Mouse (Mus musculus) retina, embryonic 14.5 days (tissue): ENCODE measurements around the gene Irf6.

Experiments used
- DNase-seq: peaks from one replicate; pipeline ENCODE4 v3.0.0-alpha.2; 2015; ENCODE audit warnings: low spot score

The Irf6 gene

GRCm38 (mm10) chr1:193156316-193157110 is 3.6 kb downstream of the Irf6 start:
- no peak for DNase-seq

DNA sequence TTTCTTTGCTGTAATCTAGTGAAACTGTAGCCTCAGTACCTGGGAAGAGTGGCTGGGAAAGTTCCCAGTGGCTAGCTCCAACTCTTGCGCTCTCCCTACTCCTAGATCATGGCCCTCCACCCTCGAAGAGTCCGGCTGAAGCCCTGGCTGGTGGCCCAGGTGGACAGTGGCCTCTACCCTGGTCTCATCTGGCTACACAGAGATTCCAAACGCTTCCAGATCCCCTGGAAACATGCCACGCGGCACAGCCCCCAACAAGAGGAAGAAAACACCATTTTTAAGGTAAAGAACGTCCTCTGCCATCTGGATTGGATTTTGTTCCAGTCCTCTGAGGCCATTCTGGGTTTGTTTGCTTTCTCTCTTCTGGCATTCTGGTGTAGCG is 4.2 kb downstream of the Irf6 start:
- no peak for DNase-seq

DNA sequence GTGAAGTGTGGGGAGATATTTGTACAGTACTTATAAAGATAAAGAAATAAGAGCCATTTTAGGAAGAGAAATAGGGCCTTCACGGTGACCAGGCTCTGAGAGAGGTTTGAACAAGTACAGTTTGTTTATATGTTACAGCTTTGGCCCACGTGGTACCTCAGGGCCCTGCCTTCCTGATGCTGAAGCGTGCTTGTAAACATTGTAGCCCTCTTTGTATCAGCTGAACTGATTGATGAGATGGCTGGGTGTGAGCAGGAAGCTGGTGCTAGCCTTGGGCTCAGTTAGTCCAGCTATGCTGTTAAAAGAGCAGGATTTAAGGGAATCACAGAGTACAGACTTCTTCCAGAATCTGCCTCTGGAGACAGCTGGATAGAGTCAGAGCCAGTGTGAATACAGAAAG is 6.3 kb downstream of the Irf6 start:
- DNase-seq: no peak

DNA sequence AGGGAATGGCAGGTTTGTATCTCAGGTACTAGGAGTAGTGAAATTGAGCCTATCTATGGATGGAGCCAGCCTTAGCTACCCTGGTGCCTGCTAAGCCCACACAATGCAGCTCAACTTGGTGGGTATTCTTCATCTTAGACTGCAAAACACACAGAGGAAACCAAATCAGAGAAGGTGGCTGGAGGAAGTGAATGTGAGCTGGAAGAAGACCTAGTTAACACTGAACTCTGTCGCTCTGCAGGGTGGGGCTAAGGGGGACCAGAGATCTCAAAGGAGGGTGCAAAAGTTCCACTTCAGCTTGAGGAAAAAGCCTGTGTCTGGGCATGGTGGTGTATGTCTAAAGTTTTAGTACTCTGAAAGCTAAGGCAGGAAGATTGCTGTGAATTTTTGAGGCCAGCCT is 6.7 kb downstream of the Irf6 start:
- no peak for DNase-seq

GRCm38 (mm10) chr1:193160317-193161032 is 7.6 kb downstream of the Irf6 start:
- DNase-seq: peak; percentile 52

DNA sequence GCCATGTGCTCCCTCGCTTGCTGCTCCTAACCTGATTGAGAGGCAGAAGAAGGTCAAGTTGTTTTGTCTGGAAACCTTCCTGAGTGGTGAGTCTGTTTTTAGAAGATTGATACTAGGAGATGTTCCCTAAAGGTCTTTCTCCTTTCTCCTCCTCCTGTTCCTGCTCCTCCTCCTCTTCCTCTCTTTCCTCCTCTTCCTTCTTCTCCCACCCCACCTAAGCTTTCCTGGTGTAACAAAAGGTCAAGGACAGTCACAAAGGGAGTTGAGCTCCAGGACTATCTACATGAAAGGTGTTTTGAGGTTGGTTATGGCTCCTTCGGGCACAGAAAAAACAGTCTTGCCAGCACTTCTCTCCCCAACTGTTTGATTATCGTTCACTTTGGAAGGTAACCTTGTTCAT is 14.8 kb downstream of the Irf6 start, which contains the start of gene A130010J15Rik:
Gene A130010J15Rik, plus strand, starts transcription at position 301 of the 400 bp plus-strand sequence.
- DNase-seq: no peak

DNA sequence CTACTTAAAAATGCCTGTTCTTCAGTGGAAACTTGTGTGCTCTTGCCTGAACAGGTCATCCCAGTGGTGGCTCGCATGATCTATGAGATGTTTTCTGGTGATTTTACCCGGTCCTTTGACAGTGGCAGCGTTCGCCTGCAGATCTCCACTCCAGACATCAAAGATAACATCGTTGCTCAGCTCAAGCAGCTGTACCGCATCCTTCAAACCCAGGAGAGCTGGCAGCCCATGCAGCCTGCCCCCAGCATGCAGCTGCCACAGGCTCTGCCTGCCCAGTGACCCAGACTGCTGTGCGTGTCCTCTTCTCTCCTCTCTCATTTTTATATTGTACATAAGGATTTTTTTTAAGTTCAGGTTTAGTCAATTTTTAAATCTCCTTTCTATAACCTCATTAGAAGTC is 16.3 kb downstream of the Irf6 start:
- DNase-seq: no peak

DNA sequence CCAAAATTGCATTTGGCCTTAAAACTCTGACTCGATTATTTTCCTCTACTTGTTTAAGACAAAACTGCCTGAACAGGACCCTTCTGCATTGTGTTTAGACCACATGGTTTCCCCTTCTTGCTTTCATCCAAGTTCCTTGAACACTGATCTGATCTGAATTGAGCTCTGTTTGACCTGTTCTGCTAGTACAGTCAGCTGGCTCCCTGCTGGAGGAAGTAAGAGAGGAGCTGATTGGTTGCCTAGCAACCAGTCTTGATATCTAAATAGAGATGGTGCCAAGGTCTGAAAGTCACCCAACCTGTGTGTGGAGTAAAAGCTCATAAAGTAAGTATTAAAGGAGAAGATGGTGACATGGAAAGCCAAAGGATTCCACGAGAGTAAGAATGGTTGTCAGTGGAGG is 16.9 kb downstream of the Irf6 start:
- DNase-seq: peak; percentile 31

GRCm38 (mm10) chr1:193172991-193173809 is 20.3 kb downstream of the Irf6 start:
- peak; percentile 97 for DNase-seq

- DNase-seq: no peak
These were observed 20.9 kb downstream of the Irf6 start for GRCm38 (mm10) chr1:193173810-193174129.

DNA sequence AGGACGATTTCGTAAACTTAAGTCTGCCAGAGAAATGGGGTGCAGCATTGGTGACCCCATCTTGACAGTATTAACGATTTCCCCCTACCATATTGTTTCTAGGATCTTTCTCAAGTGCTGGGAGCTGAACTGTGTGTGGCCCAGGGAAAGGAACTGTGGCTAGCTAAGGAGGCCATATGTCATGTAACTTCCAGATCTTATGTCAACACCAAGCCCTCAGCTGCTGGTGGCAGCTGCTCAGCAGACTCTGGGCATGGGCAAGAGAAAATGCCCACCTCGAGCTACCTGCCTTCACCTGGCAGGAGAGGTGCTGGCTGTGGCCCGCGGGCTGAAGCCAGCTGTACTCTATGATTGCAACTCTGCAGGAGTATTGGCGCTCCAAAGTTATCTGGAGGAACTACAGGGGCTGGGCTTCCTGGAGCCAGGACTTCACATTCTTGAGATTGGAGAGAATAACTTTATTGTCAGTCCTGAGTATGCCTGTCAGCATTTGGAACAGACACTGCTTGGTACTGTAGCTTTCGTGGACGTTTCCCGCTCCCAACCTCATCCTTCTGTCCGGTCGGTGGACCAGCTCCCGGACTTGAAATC is 21.3 kb downstream of the Irf6 start:
- DNase-seq: no peak

GRCm38 (mm10) chr1:193181104-193181503 is 28.2 kb downstream of the Irf6 start:
- DNase-seq: no peak

DNA sequence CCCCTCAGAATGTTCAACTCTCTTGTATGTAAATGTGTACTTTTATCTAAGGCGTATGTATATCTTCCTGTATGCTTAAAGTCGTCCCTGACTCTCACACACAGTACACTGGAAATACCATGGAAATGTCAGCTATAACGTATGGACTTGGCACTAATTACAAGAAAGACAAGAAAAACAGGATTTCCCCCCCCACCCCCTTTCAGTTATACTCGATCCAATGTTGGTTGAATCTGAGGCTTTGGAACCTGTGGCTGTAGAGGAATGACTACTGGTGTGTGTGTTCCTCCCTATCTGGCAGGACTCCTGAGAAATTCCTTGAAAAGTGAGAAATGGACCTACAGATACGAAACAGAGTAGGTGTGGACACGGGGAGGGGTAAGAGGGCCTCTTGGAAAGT is 35.3 kb downstream of the Irf6 start:
- DNase-seq: no peak

GRCm38 (mm10) chr1:193189151-193189621 is 36.3 kb downstream of the Irf6 start:
- no peak for DNase-seq

GRCm38 (mm10) chr1:193189771-193190170 is 36.9 kb downstream of the Irf6 start:
- no peak for DNase-seq

DNA sequence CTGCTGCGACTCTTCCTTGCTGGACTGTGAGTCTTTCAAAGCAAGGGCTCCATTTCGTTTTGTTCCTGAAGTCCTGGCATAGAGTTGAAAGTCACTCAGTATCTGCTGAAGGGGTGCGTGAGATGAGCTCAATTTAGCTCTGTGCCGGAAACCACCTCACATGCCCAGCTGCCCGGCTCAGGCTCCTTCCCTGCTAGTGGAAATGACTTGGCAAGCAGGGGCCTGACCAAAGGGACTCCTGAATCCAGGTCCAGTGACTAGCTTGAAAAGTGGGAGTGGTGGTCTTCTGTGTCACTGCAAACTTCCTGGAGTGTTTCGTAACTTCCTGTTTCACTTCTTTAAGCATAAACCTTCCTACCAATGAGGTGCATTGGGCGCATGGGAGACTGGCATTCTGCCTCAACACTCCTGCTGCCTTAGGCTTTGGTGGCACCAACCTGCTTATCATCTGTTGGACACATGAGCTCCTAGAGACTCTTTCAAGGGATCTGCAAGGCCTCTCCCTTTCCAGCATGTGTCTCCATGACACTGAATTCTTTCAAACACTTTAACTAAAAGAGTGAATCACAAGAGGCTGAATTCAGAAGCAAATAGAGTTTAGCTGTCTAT is 38.9 kb downstream of the Irf6 start:
- no peak for DNase-seq

DNA sequence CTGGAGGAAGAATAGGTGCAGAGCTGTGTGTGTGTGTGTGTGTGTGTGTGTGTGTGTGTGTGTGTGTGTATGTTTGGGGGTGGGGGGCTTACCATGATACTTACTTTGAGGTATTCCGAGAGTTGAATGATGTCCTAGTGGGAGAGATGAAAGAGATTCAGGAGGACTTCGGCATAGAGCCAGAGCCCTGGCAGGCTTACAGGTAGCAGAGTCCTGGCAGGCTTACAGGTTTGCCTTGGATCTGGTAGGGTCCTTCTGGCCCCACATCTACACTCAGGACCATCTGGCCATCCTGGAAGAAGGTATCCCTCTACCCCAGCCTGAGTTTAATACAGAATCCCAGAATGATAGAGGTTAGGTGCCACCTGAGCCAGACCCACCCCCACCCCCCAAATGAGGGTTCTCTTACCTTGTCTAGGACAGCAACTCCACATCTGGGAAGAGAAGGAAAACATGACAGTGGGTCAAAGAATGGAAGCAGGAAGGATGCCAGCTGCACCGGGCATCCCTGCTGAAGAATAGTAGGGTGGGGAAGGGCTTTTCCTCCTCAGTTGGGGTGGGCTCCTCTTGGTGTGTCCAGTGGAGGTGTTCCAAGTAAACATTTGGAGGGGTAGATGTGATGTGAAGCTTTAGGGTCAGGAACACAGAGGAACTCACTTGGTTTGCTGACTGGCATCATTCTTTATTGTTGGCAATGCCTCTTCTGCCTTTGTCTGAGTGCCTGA is 41.7 kb downstream of the Irf6 start:
- no peak for DNase-seq

GRCm38 (mm10) chr1:193195169-193195810 is 42.4 kb downstream of the Irf6 start:
- DNase-seq: no peak

GRCm38 (mm10) chr1:193197494-193198205 is 44.7 kb downstream of the Irf6 start:
- no peak for DNase-seq

DNA sequence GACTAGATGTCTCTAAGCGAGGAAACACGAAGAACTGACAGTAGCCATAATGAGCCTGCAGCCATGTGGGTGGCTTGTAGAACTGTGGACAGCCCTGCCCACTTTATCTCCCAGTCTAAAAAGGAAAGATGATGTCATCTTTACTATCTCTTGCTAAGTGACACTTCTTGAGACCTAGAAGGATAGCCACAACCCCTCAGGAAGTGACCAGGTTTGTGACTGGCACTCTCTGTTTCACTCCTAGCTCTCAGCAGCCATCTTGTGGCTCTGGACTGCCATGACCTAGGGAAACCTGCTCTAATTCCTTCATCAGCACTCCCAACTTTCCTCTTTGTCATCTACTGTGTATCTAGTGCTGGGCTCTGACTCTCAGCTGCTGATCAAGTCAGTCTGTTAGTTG is 45.4 kb downstream of the Irf6 start:
- DNase-seq: no peak
